Mouse (Mus musculus): ENCODE results near the gene Ppp2r5a.

- TF ChIP-seq CTCF (IDR thresholded peaks at IDR 0.05; ENCODE audit: control insufficient read depth, insufficient read depth, low read length) (no peak), POLR2A (IDR thresholded peaks at IDR 0.05; ENCODE audit: borderline replicate concordance, control insufficient read depth, low read depth, low read length) (no peak)
Measured at GRCm38 (mm10) chr1:191439011-191439410, 35.9 kb upstream of the Ppp2r5a start.

Measured in bone marrow, adult 2 months (tissue).